Mouse (Mus musculus) liver, embryonic 14 days (tissue): Measurements from ENCODE around the gene Gys1. TPM values are rescaled to one million over a fixed set of nuclear protein-coding genes. Genes with fewer than 3 reads are reported as not detected.

ENCODE experiments used
- polyA plus RNA-seq: library from polyadenylated mRNA; depleted of rRNA; stranded (reverse); fragments of >200 nt; gene quantifications from 2 replicates; pipeline ENCODE4 v1.2.3, GENCODE M21; 2012; rRNA removed

Gene Gys1
- 2.8 and 2.9 TPM in 2 replicates for polyA plus RNA-seq

GRCm38 (mm10) chr7:45434203-45435015 is at the start of gene Gys1:
Gene Gys1, plus strand, starts transcription at chr7:45434844.

GRCm38 (mm10) chr7:45395578-45396336 is 38.9 kb upstream of the Gys1 start, which contains the start of gene Snrnp70:
Gene Snrnp70, minus strand, starts transcription at chr7:45395742.

GRCm38 (mm10) chr7:45405091-45406075 is 29.3 kb upstream of the Gys1 start, which contains the start of gene Kcna7:
Gene Kcna7, plus strand, starts transcription at chr7:45405653.

GRCm38 (mm10) chr7:45413113-45413863 is 21.4 kb upstream of the Gys1 start, which contains the start of gene Ntf5:
Gene Ntf5, plus strand, starts transcription at chr7:45413695.

GRCm38 (mm10) chr7:45420615-45420919 is 14.1 kb upstream of the Gys1 start, which contains the start of gene Lhb:
Gene Lhb, plus strand, starts transcription at chr7:45420820.

GRCm38 (mm10) chr7:45437521-45438276 is 3.1 kb downstream of the Gys1 start, which contains the start of gene Ruvbl2:
Gene Ruvbl2, minus strand, starts transcription at chr7:45438096.

GRCm38 (mm10) chr7:45459564-45460140 is 25.0 kb downstream of the Gys1 start, which contains the start of gene Ftl1:
Gene Ftl1, minus strand, starts transcription at chr7:45459884.

GRCm38 (mm10) chr7:45466283-45467089 is 31.8 kb downstream of the Gys1 start, which contains the start of gene Bax:
Gene Bax, minus strand, starts transcription at chr7:45466898.

GRCm38 (mm10) chr7:45481374-45481927 is 46.8 kb downstream of the Gys1 start, which contains the start of gene Tulp2:
Gene Tulp2, plus strand, starts transcription at chr7:45481877.

GRCm38 (mm10) chr7:45486761-45487415 is 52.2 kb downstream of the Gys1 start, which contains the start of gene Gm45808:
Gene Gm45808, minus strand, starts transcription at chr7:45486811.

GRCm38 (mm10) chr7:45488293-45489204 is 53.9 kb downstream of the Gys1 start, which contains the start of gene Dhdh:
Gene Dhdh, minus strand, starts transcription at chr7:45488805.

Other genes starting within 250 kb of the Gys1 start
- gene Ccdc155, start 230.0 kb upstream of the Gys1 start, polyA plus RNA-seq: 0.03 and 0.07 TPM in 2 replicates
- 1.0 and 1.5 TPM in 2 replicates for gene Dkkl1, start 222.7 kb upstream of the Gys1 start, polyA plus RNA-seq
- gene Tead2, start 219.1 kb upstream of the Gys1 start, polyA plus RNA-seq: 9.4 and 12.0 TPM in 2 replicates
- 8.7 and 11.7 TPM in 2 replicates for gene Cd37, start 195.7 kb upstream of the Gys1 start, polyA plus RNA-seq
- 0.01 and 0.03 TPM in 2 replicates for gene Slc6a16, start 193.8 kb upstream of the Gys1 start, polyA plus RNA-seq
- not detected in 2 replicates for gene Slc6a21, start 157.3 kb upstream of the Gys1 start, polyA plus RNA-seq
- 0.95 and 1.2 TPM in 2 replicates for gene Trpm4, start 101.1 kb upstream of the Gys1 start, polyA plus RNA-seq
- 0.06 and 0.76 TPM in 2 replicates for gene Hrc, start 99.6 kb upstream of the Gys1 start, polyA plus RNA-seq
- 0.18 and 0.20 TPM in 2 replicates for gene Ppfia3, start 67.8 kb upstream of the Gys1 start, polyA plus RNA-seq
- gene Lin7b, start 64.3 kb upstream of the Gys1 start, polyA plus RNA-seq: 0.31 and 0.34 TPM in 2 replicates
- gene Snrnp70, start 39.1 kb upstream of the Gys1 start, polyA plus RNA-seq: 208 and 214 TPM in 2 replicates
- gene Kcna7, start 29.2 kb upstream of the Gys1 start, polyA plus RNA-seq: 0.01 TPM in 1 of 2 replicates, not detected in the other
- 0.17 and 0.23 TPM in 2 replicates for gene Ntf5, start 21.1 kb upstream of the Gys1 start, polyA plus RNA-seq
- not detected in 2 replicates for gene Lhb, start 14.0 kb upstream of the Gys1 start, polyA plus RNA-seq
- gene Ruvbl2, start 3.3 kb downstream of the Gys1 start, polyA plus RNA-seq: 66.7 and 69.1 TPM in 2 replicates
- gene Ftl1, start 25.0 kb downstream of the Gys1 start, polyA plus RNA-seq: 1,332 and 1,795 TPM in 2 replicates
- 52.2 and 58.7 TPM in 2 replicates for gene Bax, start 32.1 kb downstream of the Gys1 start, polyA plus RNA-seq
- gene Tulp2, start 47.0 kb downstream of the Gys1 start, polyA plus RNA-seq: 0.18 and 0.29 TPM in 2 replicates
- 0.06 TPM in 1 of 2 replicates, not detected in the other for gene Gm45808, start 52.0 kb downstream of the Gys1 start, polyA plus RNA-seq
- 2.0 and 2.2 TPM in 2 replicates for gene Dhdh, start 54.0 kb downstream of the Gys1 start, polyA plus RNA-seq
- 55.1 and 58.3 TPM in 2 replicates for gene Nucb1, start 75.6 kb downstream of the Gys1 start, polyA plus RNA-seq
- gene Ppp1r15a, start 91.4 kb downstream of the Gys1 start, polyA plus RNA-seq: 112 and 129 TPM in 2 replicates
- 0.75 and 0.86 TPM in 2 replicates for gene Plekha4, start 91.5 kb downstream of the Gys1 start, polyA plus RNA-seq
- 1.1 and 1.7 TPM in 2 replicates for gene Hsd17b14, start 120.0 kb downstream of the Gys1 start, polyA plus RNA-seq
- gene Bcat2, start 135.3 kb downstream of the Gys1 start, polyA plus RNA-seq: 35.6 and 40.6 TPM in 2 replicates
- gene Fgf21, start 180.6 kb downstream of the Gys1 start, polyA plus RNA-seq: not detected in 2 replicates
- 0.01 TPM in 1 of 2 replicates, not detected in the other for gene Fut1, start 182.4 kb downstream of the Gys1 start, polyA plus RNA-seq
- 0.09 and 0.10 TPM in 2 replicates for gene Izumo1, start 187.0 kb downstream of the Gys1 start, polyA plus RNA-seq
- 2.0 and 2.2 TPM in 2 replicates for gene Rasip1, start 192.6 kb downstream of the Gys1 start, polyA plus RNA-seq
- gene Mamstr, start 205.1 kb downstream of the Gys1 start, polyA plus RNA-seq: 0.37 and 0.43 TPM in 2 replicates
- gene Fut2, start 231.6 kb downstream of the Gys1 start, polyA plus RNA-seq: not detected in 2 replicates
- gene Ntn5, start 249.2 kb downstream of the Gys1 start, polyA plus RNA-seq: not detected in 2 replicates